Mouse (Mus musculus) right cerebral cortex, adult 18-20 months (tissue): ENCODE measurements at regions not wholly inside any gene's neighbourhood (a gene's known extent, or its start where the extent isn't known, plus 50 kb on each side); places are given as distances from the start of the nearest gene placed in this dataset.
"Not testable (repeated sequence)": the region's sequence is repeated elsewhere in the genome, so short reads cannot be mapped to it uniquely, and the experiment has no call there.

Source experiments
- DNase-seq: peaks from one replicate; pipeline ENCODE4 v3.0.0; 2022; ENCODE audit warnings: mixed read lengths

DNA sequence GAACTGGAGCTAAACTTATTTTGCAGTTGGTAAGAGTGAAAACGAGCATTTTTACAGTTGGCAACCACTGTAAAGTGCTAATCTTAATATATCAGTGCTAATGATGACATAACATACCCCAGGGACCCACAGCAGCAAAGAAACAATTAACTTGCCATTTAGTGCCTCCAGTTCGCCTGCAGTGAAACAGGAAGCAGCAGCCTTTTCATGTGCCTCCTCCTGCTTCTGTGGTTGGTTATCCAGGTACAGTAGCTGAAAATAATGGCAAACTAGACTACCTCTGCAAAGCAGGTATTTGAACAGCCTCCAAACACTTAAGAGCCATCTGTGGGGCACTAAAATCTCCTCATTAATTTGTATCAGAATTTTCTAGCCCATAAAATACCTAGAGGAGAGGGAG lies 584.8 kb upstream of the Pfkp start:
- DNase-seq = no peak

DNA sequence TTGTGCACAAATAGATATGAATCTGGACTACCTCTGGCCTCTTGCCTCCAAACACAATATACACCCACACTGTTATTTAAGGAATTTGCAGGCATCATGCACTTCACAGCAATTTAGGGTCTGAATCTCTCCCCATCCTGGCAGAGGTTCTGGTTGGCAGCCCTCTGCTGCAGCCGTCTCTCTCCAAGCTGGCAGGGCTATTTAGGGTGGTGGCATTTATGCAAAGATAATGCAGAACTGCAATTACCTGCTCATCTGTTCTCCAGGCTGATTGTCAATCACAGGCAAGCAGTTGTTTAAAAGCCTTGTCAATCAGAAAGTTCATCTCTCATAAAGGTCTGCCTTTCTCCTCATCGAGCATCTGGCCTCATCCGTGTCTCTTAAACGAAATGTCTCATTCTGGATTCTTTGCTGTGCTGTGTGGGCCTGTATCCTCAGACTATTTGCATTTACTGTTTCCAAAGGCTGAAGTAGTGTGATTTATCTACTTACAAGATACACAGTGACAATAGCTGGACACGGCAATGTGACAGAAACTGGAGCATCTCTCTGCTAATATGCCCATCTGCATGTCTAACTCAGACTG lies 558.1 kb upstream of the Pfkp start:
- DNase-seq = peak; percentile 7

DNA sequence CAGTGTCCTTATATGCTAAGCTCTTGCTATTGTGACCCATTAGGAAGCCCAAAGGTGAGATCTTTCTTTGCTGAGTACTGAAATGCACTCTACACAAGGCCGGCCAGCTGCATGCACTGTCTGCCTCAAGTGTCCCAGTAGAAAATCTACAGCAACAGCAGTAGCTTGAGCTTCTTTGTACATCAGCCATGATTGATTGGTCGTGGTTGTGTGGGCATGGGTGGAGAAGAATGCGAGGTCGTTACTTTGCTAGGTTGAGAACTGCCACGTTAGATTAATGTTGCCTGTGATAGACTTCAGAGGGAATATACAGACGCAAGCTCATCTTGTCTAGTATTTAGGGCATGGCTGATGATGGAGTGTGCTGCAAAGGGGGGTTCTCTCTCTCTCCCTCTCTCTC lies 547.4 kb upstream of the Pfkp start:
- no peak for DNase-seq

DNA sequence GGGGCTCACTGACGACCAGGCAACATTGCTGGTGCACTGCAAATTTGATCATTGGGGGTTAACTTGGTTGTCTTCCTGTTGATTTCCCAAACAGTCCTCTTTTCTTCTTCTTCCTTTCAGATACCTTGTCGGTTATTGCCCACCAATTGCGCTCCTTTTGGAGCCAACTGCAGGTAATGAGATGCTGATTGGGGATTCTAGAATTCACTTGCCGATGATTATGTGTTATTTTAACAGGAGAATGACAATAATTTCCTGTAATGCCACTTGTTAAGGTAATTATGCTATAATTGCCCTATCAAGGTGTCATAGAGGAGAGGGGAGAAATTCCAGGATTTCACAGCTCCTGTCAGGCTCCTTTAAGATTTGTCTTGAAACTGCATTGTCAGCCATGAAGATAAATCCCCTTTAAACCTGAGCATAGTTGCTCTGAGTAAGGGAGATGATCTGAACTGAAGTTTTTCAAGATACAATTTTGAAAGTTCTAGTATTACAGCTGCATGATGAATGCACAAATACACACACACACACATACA lies 533.7 kb upstream of the Pfkp start:
- no peak for DNase-seq

GRCm38 (mm10) chr13:7175561-7176160 lies 527.1 kb upstream of the Pfkp start:
- no peak for DNase-seq

DNA sequence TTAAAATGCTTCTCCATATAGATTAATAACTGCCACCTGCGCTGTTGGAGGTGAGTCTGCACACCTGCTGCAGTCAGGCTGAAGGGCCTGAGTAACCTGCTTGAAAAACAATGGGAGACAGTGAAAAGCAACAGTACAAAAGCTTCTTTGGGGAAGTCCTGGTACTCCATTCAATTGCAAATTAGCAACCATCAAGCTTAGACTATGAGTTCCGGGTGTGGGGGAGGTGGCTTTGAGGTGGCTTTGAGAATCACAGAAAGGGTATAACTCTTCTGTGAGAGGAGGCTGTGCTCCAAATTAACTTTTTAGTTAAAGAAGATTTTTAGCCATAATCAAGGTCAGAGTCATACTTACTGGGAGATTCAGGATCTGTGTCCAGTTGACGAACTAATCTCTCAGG lies 521.5 kb upstream of the Pfkp start:
- DNase-seq = not testable (repeated sequence)

- DNase-seq = no peak
These were observed 497.8 kb upstream of the Pfkp start for GRCm38 (mm10) chr13:7146337-7146736.

DNA sequence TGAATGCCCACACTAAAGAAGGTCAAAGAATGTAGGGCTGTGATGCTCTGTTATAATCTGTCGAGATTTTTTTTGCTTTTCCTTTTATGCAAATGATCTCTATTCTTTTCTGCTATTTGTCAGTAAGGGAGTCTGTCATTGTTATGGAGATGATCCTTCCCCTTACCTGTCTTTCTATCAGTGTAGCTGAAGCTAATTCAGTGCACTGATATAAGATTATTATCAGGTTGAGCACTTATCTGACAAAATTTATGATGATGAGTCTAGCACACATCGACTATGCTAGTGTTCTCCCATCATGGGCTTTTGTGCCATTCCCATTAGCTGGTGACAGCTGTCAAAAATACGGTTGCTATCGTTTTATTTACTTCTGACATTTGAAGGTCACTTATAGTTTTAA lies 462.0 kb upstream of the Pfkp start:
- no peak for DNase-seq

DNA sequence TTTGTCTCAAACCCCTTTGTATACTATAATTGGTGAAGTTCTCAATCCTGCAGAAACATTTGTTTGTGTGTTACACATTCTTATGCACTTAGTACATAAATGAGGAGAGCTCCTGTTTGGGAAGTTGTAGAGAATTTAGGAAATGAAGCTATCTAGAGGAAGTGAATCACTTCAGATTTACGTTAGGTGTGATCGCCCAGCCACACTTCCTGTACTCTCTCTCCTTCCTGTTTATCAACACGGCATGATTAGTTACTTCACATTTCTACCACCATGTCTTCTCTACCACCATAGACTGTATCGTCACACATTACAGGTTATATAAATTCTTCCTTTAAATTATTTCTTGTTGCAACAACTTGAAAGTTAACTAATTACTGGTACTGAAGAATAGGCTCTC lies 454.7 kb upstream of the Pfkp start:
- no peak for DNase-seq

DNA sequence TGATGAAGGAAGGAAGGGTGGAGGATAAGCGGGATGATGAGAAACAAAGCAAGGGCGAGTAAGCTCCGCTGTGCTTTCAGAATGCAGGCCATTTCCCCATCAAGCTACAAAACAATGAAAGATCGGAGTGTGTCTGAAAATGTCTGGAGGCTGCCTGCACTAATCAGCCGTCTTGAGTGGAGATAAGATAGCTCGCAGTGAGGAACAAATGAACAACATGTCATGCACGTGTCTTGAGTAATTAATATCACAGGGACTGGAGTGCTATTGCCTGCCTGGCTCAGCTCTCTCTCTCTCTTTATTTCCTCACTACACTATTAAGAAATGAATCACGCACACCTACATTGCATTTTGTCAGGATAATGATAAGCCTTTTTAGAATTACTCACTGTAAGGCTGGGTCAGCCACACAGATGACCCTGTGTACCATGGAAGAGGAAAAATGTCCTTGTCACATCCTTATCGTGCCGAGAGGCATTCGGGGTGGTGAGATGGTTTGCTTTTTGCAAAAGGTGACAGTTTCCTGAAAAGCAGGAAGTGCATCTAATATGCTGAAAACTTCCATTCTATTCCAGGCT lies 444.6 kb upstream of the Pfkp start:
- DNase-seq = no peak

- DNase-seq = peak; percentile 10
These were observed 442.3 kb upstream of the Pfkp start for GRCm38 (mm10) chr13:7090916-7091315.

DNA sequence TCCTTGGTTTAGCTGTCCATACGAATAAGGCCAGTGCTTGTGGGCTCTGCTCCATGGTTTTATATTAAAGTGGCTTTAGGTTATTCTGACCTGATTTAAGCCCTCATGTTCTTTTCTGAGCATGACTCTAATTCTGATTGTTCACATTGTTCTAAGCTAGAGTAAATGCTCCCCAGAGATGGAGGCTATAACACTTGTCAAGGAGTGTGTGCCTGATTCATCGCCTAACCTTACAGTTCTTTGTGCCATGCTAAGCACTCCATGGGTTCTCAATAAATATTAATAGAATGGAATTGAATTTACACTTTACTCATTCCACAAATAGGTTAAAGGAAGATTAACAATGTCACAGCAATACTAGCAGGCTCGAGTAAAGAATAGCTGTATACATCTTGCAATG lies 417.6 kb upstream of the Pfkp start:
- no peak for DNase-seq

DNA sequence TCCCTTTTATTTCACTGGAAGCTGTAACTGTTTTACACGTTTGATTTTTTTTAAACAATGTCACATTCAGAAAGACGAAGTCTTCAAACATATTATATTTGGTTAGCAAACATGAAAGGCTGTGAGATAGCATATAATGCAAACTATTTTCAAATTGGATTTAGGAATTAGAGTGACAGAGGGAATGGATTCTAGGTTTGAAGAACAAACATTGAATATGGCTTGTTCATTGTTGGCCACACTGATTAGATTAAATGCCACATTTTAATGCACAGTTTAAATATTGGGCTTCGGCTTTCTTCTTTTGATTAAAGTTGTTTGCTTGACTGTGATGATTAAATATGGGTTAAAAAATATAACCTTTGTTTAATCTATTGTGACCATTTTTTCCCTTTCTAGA lies 415.1 kb upstream of the Pfkp start:
- no peak for DNase-seq

DNA sequence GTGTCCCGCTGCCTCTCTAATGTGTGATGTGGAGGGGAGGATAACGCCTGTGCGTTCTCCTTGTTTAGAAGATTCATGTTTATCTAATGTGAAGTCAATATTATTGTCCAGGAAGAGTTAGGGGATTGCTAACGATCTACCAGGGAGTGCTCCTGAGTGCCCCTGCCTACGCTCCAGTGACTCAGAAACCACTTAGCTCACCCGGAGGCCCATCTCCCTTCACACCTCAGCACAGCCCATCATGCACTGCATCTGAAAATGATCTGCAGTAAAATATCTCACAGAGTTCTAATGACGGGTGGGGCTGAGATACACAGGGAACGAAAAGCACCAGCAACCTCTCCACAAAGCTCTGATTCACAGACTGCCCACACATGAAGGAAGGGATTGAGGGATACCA lies 409.0 kb upstream of the Pfkp start:
- DNase-seq = peak; percentile 24
